Mouse (Mus musculus) heart, postnatal 14 days (tissue): ENCODE measurements around the gene Scaf1. TPM values are rescaled to one million over a fixed set of nuclear protein-coding genes. Genes with fewer than 3 reads are reported as not detected.

ENCODE experiments used
- DNase-seq, 2 experiments: peaks; one replicate each; pipeline ENCODE4 v3.0.0; 2021 to 2022
- intact Hi-C: fragments of 180-260 bp; cut with DNase I; formaldehyde crosslinking; loops from one replicate; pipeline ENCODE4 v1.15.1; 2025
- microRNA-seq, 2 experiments: library from miRNA; unstranded; fragments of <30 nt; microRNA quantifications; one replicate each; pipeline ENCODE4 v1.2.0; 2021 to 2022
- total RNA-seq, 2 experiments: library from RNA; stranded (reverse); gene quantifications; 2 replicates each; pipeline ENCODE4 v1.2.3; 2021

Scaf1 gene
- total RNA-seq, 2 experiments from 2014 or later, result 53.8 to 56.1 TPM

- intact Hi-C loops, result no loop called here
- no peak for DNase-seq
Observed at GRCm38 (mm10) chr7:44962337-44962736, 53.8 kb downstream of the Scaf1 start.

- intact Hi-C loops, result no loop called here
- DNase-seq, result no peak
Observed at GRCm38 (mm10) chr7:44960512-44960910, 55.7 kb downstream of the Scaf1 start.

- DNase-seq, result no peak
- intact Hi-C loops, result loop anchor here (5.0 to 10.0 kb wide), 2 partner anchors 38 to 235 kb away; no protein-coding TSS in a partner anchor
Observed at GRCm38 (mm10) chr7:44959874-44960511, 56.2 kb downstream of the Scaf1 start.

- no peak for DNase-seq
- intact Hi-C loops, result loop anchor here (5.0 to 10.0 kb wide), 2 partner anchors 37 to 234 kb away; no protein-coding TSS in a partner anchor
Observed at GRCm38 (mm10) chr7:44959281-44959680, 56.9 kb downstream of the Scaf1 start.

GRCm38 (mm10) chr7:44958208-44958607, 58.0 kb downstream of the Scaf1 start:
- DNase-seq, result peak; percentile 39 to 63
- intact Hi-C loops, result loop anchor here (5.0 to 10.0 kb wide), 2 partner anchors 36 to 233 kb away; no protein-coding TSS in a partner anchor

GRCm38 (mm10) chr7:44957183-44957835, 58.9 kb downstream of the Scaf1 start:
- intact Hi-C loops, result loop anchor here (5.0 to 10.0 kb wide), 2 partner anchors 35 to 233 kb away; no protein-coding TSS in a partner anchor
- DNase-seq, result peak; percentile 65 to 71

- DNase-seq, result no peak
- intact Hi-C loops, result loop anchor here (5.0 to 10.0 kb wide), 2 partner anchors 34 to 231 kb away; no protein-coding TSS in a partner anchor
Observed at GRCm38 (mm10) chr7:44956266-44956665, 59.9 kb downstream of the Scaf1 start.

- DNase-seq, result no peak
- intact Hi-C loops, result loop anchor here (5.0 to 10.0 kb wide), 2 partner anchors 33 to 231 kb away; no protein-coding TSS in a partner anchor
Observed at GRCm38 (mm10) chr7:44955628-44956027, 60.5 kb downstream of the Scaf1 start.

GRCm38 (mm10) chr7:44954091-44954885, 61.9 kb downstream of the Scaf1 start:
- DNase-seq, result peak in 1 of 2 experiments; percentile 1
- intact Hi-C loops, result loop anchor here (5.0 to 10.0 kb wide), 2 partner anchors 57 to 229 kb away; partner anchors contain the start of gene Fuz

GRCm38 (mm10) chr7:44953561-44953960, 62.6 kb downstream of the Scaf1 start:
- no peak for DNase-seq
- intact Hi-C loops, result loop anchor here (5.0 to 10.0 kb wide), 2 partner anchors 56 to 229 kb away; partner anchors contain the start of gene Fuz

Small RNA genes lying within 50 kb of the gene (microRNA-seq; reads per million reads assigned to microRNA genes)
- gene Mir7054, result 1.2 to 1.6 reads per million in 2 experiments

Other genes with a start within 250 kb of the Scaf1 start
- gene Nup62, start 200.3 kb downstream of the Scaf1 start, total RNA-seq, result 10 to 100 TPM; 31.6 to 33.3 TPM
- 1 to 10 TPM in 1 of 2 experiments, under 1 TPM in 1; 0.72 to 1.1 TPM for gene Il4i1, start 200.0 kb downstream of the Scaf1 start, total RNA-seq
- 10 to 100 TPM; 52.4 to 57.4 TPM for gene Atf5, start 199.7 kb downstream of the Scaf1 start, total RNA-seq
- gene Akt1s1, start 167.4 kb downstream of the Scaf1 start, total RNA-seq, result 10 to 100 TPM; 61.1 to 63.3 TPM
- gene Tbc1d17, start 167.3 kb downstream of the Scaf1 start, total RNA-seq, result 10 to 100 TPM; 41.0 to 42.8 TPM
- gene Pnkp, start 159.2 kb downstream of the Scaf1 start, total RNA-seq, result 10 to 100 TPM; 17.6 to 18.8 TPM
- gene Ptov1, start 146.6 kb downstream of the Scaf1 start, total RNA-seq, result 100 to 1,000 TPM; 149 to 160 TPM
- gene Med25, start 123.7 kb downstream of the Scaf1 start, total RNA-seq, result 10 to 100 TPM; 60.3 to 68.6 TPM
- gene Fuz, start 120.3 kb downstream of the Scaf1 start, total RNA-seq, result 10 to 100 TPM in 1 of 2 experiments, 1 to 10 TPM in 1; 9.0 to 18.1 TPM
- gene Ap2a1, start 86.9 kb downstream of the Scaf1 start, total RNA-seq, result 10 to 100 TPM; 74.5 to 82.2 TPM
- gene Tsks, start 73.2 kb downstream of the Scaf1 start, total RNA-seq, result not detected
- gene Cpt1c, start 41.5 kb downstream of the Scaf1 start, total RNA-seq, result 1 to 10 TPM; 3.1 to 3.5 TPM
- gene Prmt1, start 29.8 kb downstream of the Scaf1 start, total RNA-seq, result 100 to 1,000 TPM; 119 to 128 TPM
- 10 to 100 TPM; 36.5 to 40.2 TPM for gene Irf3, start 18.7 kb downstream of the Scaf1 start, total RNA-seq
- 10 to 100 TPM; 10.4 to 12.3 TPM for gene Bcl2l12, start 17.7 kb downstream of the Scaf1 start, total RNA-seq
- 10 to 100 TPM; 60.7 to 62.8 TPM for gene Rras, start 1.6 kb upstream of the Scaf1 start, total RNA-seq
- gene Prr12, start 36.5 kb upstream of the Scaf1 start, total RNA-seq, result 10 to 100 TPM; 27.2 to 28.3 TPM
- gene Nosip, start 46.1 kb upstream of the Scaf1 start, total RNA-seq, result 10 to 100 TPM; 27.7 to 33.7 TPM
- 10 to 100 TPM; 11.1 to 11.4 TPM for gene Prrg2, start 46.3 kb upstream of the Scaf1 start, total RNA-seq
- 10 to 100 TPM; 46.0 to 53.7 TPM for gene Rcn3, start 75.9 kb upstream of the Scaf1 start, total RNA-seq
- gene Fcgrt, start 87.5 kb upstream of the Scaf1 start, total RNA-seq, result 10 to 100 TPM; 72.0 to 76.7 TPM
- 100 to 1,000 TPM; 582 to 636 TPM for gene Rps11, start 108.1 kb upstream of the Scaf1 start, total RNA-seq
- 100 to 1,000 TPM; 573 to 686 TPM for gene Rpl13a, start 112.4 kb upstream of the Scaf1 start, total RNA-seq
- under 1 TPM in 1 of 2 experiments, not detected in 1; 0.45 TPM for gene Gm45713, start 119.9 kb upstream of the Scaf1 start, total RNA-seq
- 1 to 10 TPM; 4.3 to 5.8 TPM for gene Flt3l, start 120.1 kb upstream of the Scaf1 start, total RNA-seq
- 10 to 100 TPM; 27.7 to 31.2 TPM for gene Pih1d1, start 137.9 kb upstream of the Scaf1 start, total RNA-seq
- gene Aldh16a1, start 138.2 kb upstream of the Scaf1 start, total RNA-seq, result 10 to 100 TPM; 20.3 to 27.3 TPM
- 10 to 100 TPM in 1 of 2 experiments, 1 to 10 TPM in 1; 8.1 to 11.5 TPM for gene Slc17a7, start 147.6 kb upstream of the Scaf1 start, total RNA-seq
- gene Gfy, start 163.2 kb upstream of the Scaf1 start, total RNA-seq, result not detected
- not detected for gene Pth2, start 164.6 kb upstream of the Scaf1 start, total RNA-seq
- not detected for gene Ccdc155, start 188.5 kb upstream of the Scaf1 start, total RNA-seq
- not detected for gene Dkkl1, start 195.8 kb upstream of the Scaf1 start, total RNA-seq
- gene Tead2, start 199.4 kb upstream of the Scaf1 start, total RNA-seq, result 10 to 100 TPM; 10.1 to 14.4 TPM
- gene Cd37, start 222.8 kb upstream of the Scaf1 start, total RNA-seq, result 1 to 10 TPM; 3.8 to 5.5 TPM
- gene Slc6a16, start 224.7 kb upstream of the Scaf1 start, total RNA-seq, result not detected